Comparison of ENCODE assay signal across 14 mouse cellular contexts in genomic region chr1:106280171-106280913, GRCm38 (mm10).
DNase-seq lines count a peak whose midpoint lies in the region; ATAC-seq and TF ChIP-seq lines count a peak whose summit lies in the region.
"Had no signal": no experiment of that assay in that cellular context is flagged by ENCODE, and none has a peak within 500 bp of the region (broad histone marks: within the 10 kb centered on the region; RNA-seq: fewer than 3 reads in every experiment).

No protein-coding gene starts in this region.

- H3K27me3 ChIP-seq in liver, postnatal 0 days (ENCODE audit: insufficient read depth, low read length): no peaks in the 10 kb centered on the region
- H3K27me3 ChIP-seq in liver, embryonic 12.5 days (replicated peaks): no peaks in the 10 kb centered on the region
- H3K27me3 ChIP-seq in forebrain, embryonic 15.5 days: no peaks in the 10 kb centered on the region
- H3K27me3 ChIP-seq: embryonic facial prominence, embryonic 12.5 days; forebrain, embryonic 12.5 days had no signal

- H3K9ac ChIP-seq in liver, postnatal 0 days (replicated peaks): no peak overlapping the region
- H3K9ac ChIP-seq in liver, embryonic 12.5 days: no peak overlapping the region
- no peak overlapping the region for H3K9ac ChIP-seq in forebrain, embryonic 15.5 days (replicated peaks)
- H3K9ac ChIP-seq: embryonic facial prominence, embryonic 12.5 days; forebrain, embryonic 12.5 days; liver, embryonic 14.5 days had no signal

- peak; percentile 50 for DNase-seq in gastrocnemius, adult 2 months
- no peak for DNase-seq in gastrocnemius, postnatal 10 days
- DNase-seq in liver, postnatal 0 days: no peak
- DNase-seq in heart, postnatal 4 days: peak; percentile 23
- DNase-seq: gastrocnemius, postnatal 36 days; right cerebral cortex, postnatal 14 days had no signal

- no peaks in the 10 kb centered on the region for H3K36me3 ChIP-seq in liver, postnatal 0 days (replicated peaks; ENCODE audit: insufficient read depth, low read length)
- H3K36me3 ChIP-seq in liver, embryonic 12.5 days: no peaks in the 10 kb centered on the region
- no peaks in the 10 kb centered on the region for H3K36me3 ChIP-seq in forebrain, embryonic 15.5 days
- H3K36me3 ChIP-seq: embryonic facial prominence, embryonic 12.5 days; forebrain, embryonic 12.5 days had no signal

- no peaks in the 10 kb centered on the region for H3K4me1 ChIP-seq in liver, postnatal 0 days (ENCODE audit: insufficient read depth)
- no peaks in the 10 kb centered on the region for H3K4me1 ChIP-seq in liver, embryonic 12.5 days
- H3K4me1 ChIP-seq in forebrain, embryonic 15.5 days: peaks cover 35% of the 10 kb centered on the region

- TF ChIP-seq EP300 in liver, postnatal 0 days (IDR thresholded peaks at IDR 0.05; ENCODE audit: low read depth): no peak

- 74% methylated on average over 8 of the region's 8 CpGs for WGBS in liver, postnatal 0 days (ENCODE audit: insufficient replicate concordance)
- WGBS in liver, embryonic 12.5 days (ENCODE audit: insufficient replicate concordance): 72% methylated on average over 8 of the region's 8 CpGs
- 83% methylated on average over 8 of the region's 8 CpGs for WGBS in forebrain, embryonic 15.5 days

- no peak overlapping the region for H3K4me3 ChIP-seq in gastrocnemius, adult 2 months
- H3K4me3 ChIP-seq in liver, postnatal 0 days (ENCODE audit: low read depth, low read length): no peak overlapping the region
- H3K4me3 ChIP-seq in liver, embryonic 12.5 days: no peak overlapping the region
- H3K4me3 ChIP-seq in forebrain, embryonic 15.5 days: no peak overlapping the region
- H3K4me3 ChIP-seq: embryonic facial prominence, embryonic 12.5 days; forebrain, embryonic 12.5 days; myocyte had no signal

- peak; percentile 27; the same call in 1 of the 2 replicates for ATAC-seq in liver, postnatal 0 days
- ATAC-seq in liver, embryonic 12.5 days: no peak
- no peak for ATAC-seq in granulocyte monocyte progenitor cell, adult 5-6 weeks (replicated peaks; ENCODE audit: poor library complexity, severe bottlenecking)
- no peak for ATAC-seq in forebrain, embryonic 15.5 days (replicated peaks)
- ATAC-seq: activated CD4-positive, CD25-positive, alpha-beta regulatory T cell, adult 4 months had no signal

- no peaks in the 10 kb centered on the region for H3K9me3 ChIP-seq in liver, postnatal 0 days (ENCODE audit: low read length)
- H3K9me3 ChIP-seq in liver, embryonic 12.5 days (replicated peaks): no peaks in the 10 kb centered on the region
- no peaks in the 10 kb centered on the region for H3K9me3 ChIP-seq in forebrain, embryonic 15.5 days
- H3K9me3 ChIP-seq: embryonic facial prominence, embryonic 12.5 days; forebrain, embryonic 12.5 days had no signal

- H3K4me2 ChIP-seq in liver, postnatal 0 days (ENCODE audit: low read depth, low read length): no peak overlapping the region
- no peak overlapping the region for H3K4me2 ChIP-seq in liver, embryonic 12.5 days
- H3K4me2 ChIP-seq in forebrain, embryonic 15.5 days (replicated peaks): no peak overlapping the region
- H3K4me2 ChIP-seq: embryonic facial prominence, embryonic 12.5 days; forebrain, embryonic 12.5 days had no signal

- H3K27ac ChIP-seq in gastrocnemius, adult 2 months: peak overlapping the region; percentile 41
- H3K27ac ChIP-seq in liver, postnatal 0 days (ENCODE audit: low read depth): no peak overlapping the region
- H3K27ac ChIP-seq in liver, embryonic 12.5 days: no peak overlapping the region
- no peak overlapping the region for H3K27ac ChIP-seq in forebrain, embryonic 15.5 days (replicated peaks)
- H3K27ac ChIP-seq: embryonic facial prominence, embryonic 12.5 days; liver, embryonic 14.5 days had no signal

- intact Hi-C loops in gastrocnemius, adult 2 months (cut with DNase I): no loop called here

- no peak for TF ChIP-seq CTCF in gastrocnemius, adult 2 months (IDR thresholded peaks at IDR 0.05)
- no peak for TF ChIP-seq CTCF in liver, postnatal 0 days (IDR thresholded peaks at IDR 0.05; ENCODE audit: low read depth)

Comparison
In these comparisons a context has a peak if more than half of its experiments do, and no peak if none do; other contexts are left out.
1. DNase-seq: peak in gastrocnemius, adult 2 months (single experiment) and heart, postnatal 4 days (single experiment); none in gastrocnemius, postnatal 10 days (single experiment) and liver, postnatal 0 days (single experiment).